Mouse (Mus musculus) forebrain, embryonic 14.5 days (tissue): ENCODE measurements at regions not wholly inside any gene's neighbourhood (a gene's known extent, or its start where the extent isn't known, plus 50 kb on each side); places are given as distances from the start of the nearest gene placed in this dataset.
A peak's percentile ranks its signal among the peaks of the same experiment; 100 is the strongest.
"Not testable (repeated sequence)": the region's sequence is repeated elsewhere in the genome, so short reads cannot be mapped to it uniquely, and the experiment has no call there.

Source experiments
- ATAC-seq: fragments of 200-750 bp; cut with Nextera tagmentation; 2 replicates; pipeline ENCODE4 v1.8.0; 2017; ENCODE audit warnings: mild to moderate bottlenecking, moderate library complexity
- DNase-seq: peaks from one replicate; pipeline ENCODE4 v3.0.0-alpha.2; 2015; ENCODE audit warnings: low spot score
- H3K27ac ChIP-seq: fragments of 300-500 bp; sonication (generic); 2 replicates; pipeline ENCODE4 v1.5.1; 2014; ENCODE audit warnings: low read depth, mild to moderate bottlenecking, control low read depth, low read length, moderate library complexity
- H3K27me3 ChIP-seq: fragments of 300-500 bp; sonication (generic); replicated peaks from 2 replicates; pipeline ENCODE4 v1.6.1; 2014; ENCODE audit warnings: low read length, control low read depth, mixed read lengths; ENCODE audit not compliant: control insufficient read depth, insufficient read depth
- H3K36me3 ChIP-seq: fragments of 300-500 bp; sonication (generic); 2 replicates; pipeline ENCODE4 v1.6.1; 2014; ENCODE audit warnings: low read length, control low read depth; ENCODE audit not compliant: control insufficient read depth, insufficient read depth
- H3K4me1 ChIP-seq: fragments of 300-500 bp; sonication (generic); 2 replicates; pipeline ENCODE4 v1.6.1; 2014; ENCODE audit warnings: antibody characterized with exemption, low read length, control low read depth; ENCODE audit not compliant: control insufficient read depth, insufficient read depth
- H3K4me2 ChIP-seq: fragments of 300-500 bp; sonication (generic); 2 replicates; pipeline ENCODE4 v1.6.1; 2014; ENCODE audit warnings: mild to moderate bottlenecking, control low read depth, low read length
- H3K4me3 ChIP-seq: fragments of 300-500 bp; sonication (generic); 2 replicates; pipeline ENCODE4 v1.5.1; 2014; ENCODE audit warnings: low read depth, low read length, control low read depth
- H3K9ac ChIP-seq: fragments of 300-500 bp; sonication (generic); 2 replicates; pipeline ENCODE4 v1.6.1; 2014; ENCODE audit warnings: mild to moderate bottlenecking, low read length, control low read depth, moderate library complexity
- H3K9me3 ChIP-seq: fragments of 300-500 bp; sonication (generic); replicated peaks from 2 replicates; pipeline ENCODE4 v1.6.1; 2016; ENCODE audit warnings: low read length, control low read depth, mixed read lengths; ENCODE audit not compliant: control insufficient read depth
- WGBS: fragments of 180-500 bp; shearing (Covaris S2); extraction: QIAGEN DNeasy Blood & Tissue Kit; methylation state at CpG from one replicate; pipeline ENCODE4 v1.1.7; 2014; 5-methylcytosine and 5-hydroxymethylcytosine counted together

DNA sequence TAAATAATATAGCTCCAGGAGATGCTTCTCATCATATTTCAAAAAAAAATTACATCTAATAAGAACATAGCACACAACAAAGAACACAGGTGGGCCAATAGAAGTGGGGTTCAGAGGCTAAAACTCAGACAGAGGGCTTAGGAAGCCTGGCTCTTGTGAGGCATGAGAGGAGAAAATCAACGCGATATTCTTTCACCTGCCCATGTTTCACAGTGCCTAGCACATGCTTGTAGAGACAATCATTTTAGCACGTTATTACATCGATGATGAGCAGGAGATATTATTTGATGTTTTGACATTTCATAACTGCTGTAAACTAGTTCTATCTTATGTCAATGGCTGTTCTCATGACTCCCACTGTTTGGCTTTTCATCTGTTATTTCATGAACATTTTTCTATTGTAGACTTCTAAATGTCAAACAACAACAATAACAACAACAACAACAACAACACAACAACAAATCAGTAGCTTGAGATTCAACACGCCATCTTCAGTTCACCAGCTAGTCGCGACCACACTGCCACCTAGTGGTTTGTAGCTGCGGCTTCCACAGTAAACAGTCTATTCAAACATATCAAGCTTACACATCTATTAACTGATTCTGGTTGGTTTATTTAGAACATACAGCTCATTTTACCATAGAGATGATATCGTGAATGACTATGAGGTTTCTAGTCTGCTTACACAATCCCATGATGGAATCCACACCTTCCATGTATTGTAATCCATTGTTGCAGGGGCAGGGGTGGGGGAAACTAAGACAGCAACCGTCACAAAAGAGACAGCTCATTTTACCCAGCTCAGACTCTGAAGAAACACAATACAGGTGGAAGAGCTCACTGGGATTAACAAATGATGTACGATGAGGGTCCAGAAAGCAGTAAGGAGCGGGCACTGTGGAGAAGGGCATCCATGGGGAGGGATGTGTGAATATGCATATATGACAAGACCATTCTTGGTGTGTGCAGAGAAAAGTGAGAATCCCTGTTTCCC, 60.5 kb upstream of the Tmem200a start:
- Histone ChIP-seq H3K36me3 (no peaks in the 10 kb centered on the region), H3K4me2 (no peak overlapping the region)
- WGBS = 31% methylated on average over 12 of the region's 12 CpGs

DNA sequence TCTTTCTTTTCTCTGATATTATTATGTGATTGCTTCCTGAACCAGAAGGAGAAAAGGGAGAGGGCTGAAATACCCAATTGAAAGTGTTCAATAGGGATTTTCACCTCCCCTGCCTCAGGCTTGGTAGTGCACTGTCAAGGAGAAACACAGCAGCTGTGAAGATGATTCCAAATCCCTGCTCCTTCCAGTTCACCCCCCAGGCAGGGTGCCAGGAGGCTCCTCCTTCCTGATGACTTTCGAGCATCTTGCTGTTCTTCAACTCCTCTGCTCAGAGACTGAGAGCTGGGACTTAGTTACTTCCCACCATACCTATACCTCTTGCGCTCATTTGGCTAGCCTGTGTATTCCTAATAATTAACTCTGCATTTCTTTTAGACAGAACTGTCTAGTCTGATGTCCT, 73.7 kb upstream of the Tmem200a start:
- no peak for DNase-seq
- Histone ChIP-seq H3K4me2 (no peak overlapping the region), H3K27ac (no peak overlapping the region), H3K27me3 (no peaks in the 10 kb centered on the region), H3K36me3 (no peaks in the 10 kb centered on the region), H3K9me3 (no peaks in the 10 kb centered on the region), H3K4me1 (no peaks in the 10 kb centered on the region), H3K9ac (no peak overlapping the region), H3K4me3 (no peak overlapping the region)
- 69% methylated on average over 2 of the region's 2 CpGs for WGBS
- ATAC-seq = no peak

More for the DNA sequence above, 60.5 kb upstream of the Tmem200a start:
- Histone ChIP-seq H3K4me1 (no peaks in the 10 kb centered on the region), H3K9ac (no peak overlapping the region), H3K27me3 (no peaks in the 10 kb centered on the region), H3K27ac (no peak overlapping the region), H3K4me3 (no peak overlapping the region), H3K9me3 (no peaks in the 10 kb centered on the region)
- ATAC-seq (peak; percentile 92), DNase-seq (peak; percentile 76)

DNA sequence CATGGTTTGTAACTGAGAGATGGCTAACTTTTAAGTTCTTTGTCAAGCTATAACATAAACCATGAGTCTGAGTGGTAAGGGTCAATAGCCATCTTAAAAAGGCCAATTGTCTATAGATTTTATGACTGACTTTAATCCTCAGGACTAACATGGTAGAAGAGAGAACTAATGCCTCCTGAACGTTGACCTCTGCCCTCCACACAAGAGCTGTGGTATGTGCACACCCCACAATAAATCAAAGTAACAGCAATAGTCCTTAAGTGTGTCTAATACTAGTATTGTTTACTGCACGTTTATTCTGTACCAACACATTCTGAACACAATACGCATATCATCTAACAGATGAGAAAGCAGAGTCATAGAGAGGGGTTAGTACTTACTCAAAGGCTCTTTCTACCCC, 70.7 kb upstream of the Samd3 start:
- Histone ChIP-seq H3K4me3 (no peak overlapping the region), H3K36me3 (no peaks in the 10 kb centered on the region), H3K27me3 (no peaks in the 10 kb centered on the region), H3K4me2 (no peak overlapping the region), H3K9ac (no peak overlapping the region), H3K4me1 (no peaks in the 10 kb centered on the region), H3K9me3 (no peaks in the 10 kb centered on the region), H3K27ac (no peak overlapping the region)
- DNase-seq (no peak), ATAC-seq (no peak)
- 38% methylated on average over 3 of the region's 3 CpGs for WGBS

DNA sequence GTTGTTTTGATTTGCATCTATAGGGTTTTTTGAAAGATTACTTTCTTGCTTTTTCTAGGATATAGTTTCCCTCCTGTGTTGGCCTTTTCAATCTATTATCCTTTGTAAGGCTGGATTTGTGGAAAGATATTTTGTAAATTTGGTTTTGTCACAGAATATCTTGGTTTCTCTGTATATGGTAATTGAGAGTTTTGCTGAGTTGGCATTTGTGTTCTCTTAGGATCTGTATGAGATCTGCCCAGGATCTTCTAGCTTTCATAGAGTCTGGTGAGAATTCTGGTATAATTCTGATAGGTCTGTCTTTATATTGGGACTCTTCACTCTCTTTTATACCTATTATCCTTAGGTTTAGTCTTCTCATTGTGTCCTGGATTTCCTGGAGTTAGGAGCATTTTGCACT, 68.4 kb upstream of the Samd3 start:
- H3K9me3 ChIP-seq, DNase-seq, H3K27ac ChIP-seq, H3K27me3 ChIP-seq, H3K4me2 ChIP-seq, H3K4me3 ChIP-seq, H3K4me1 ChIP-seq, H3K9ac ChIP-seq, ATAC-seq, H3K36me3 ChIP-seq: not testable (repeated sequence)

DNA sequence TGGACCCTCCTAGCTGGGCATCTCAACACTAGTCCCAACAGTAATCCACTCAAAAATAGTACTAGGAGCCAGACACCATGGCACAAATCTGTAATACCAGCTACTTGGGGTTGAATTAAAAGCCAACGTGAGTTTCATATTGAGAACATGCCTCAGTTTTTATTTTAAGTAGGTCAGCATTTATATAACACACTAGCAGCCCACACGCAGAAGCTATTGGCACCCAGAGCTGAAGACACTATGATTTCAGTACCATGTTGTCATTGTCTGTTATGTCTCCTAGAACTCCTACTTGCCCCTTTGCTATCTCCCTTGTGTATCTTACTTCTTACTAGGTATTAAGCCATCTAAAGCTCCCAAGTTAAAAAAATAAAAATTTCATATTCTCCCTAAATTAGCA, 65.0 kb upstream of the Samd3 start:
- DNase-seq = no peak

DNA sequence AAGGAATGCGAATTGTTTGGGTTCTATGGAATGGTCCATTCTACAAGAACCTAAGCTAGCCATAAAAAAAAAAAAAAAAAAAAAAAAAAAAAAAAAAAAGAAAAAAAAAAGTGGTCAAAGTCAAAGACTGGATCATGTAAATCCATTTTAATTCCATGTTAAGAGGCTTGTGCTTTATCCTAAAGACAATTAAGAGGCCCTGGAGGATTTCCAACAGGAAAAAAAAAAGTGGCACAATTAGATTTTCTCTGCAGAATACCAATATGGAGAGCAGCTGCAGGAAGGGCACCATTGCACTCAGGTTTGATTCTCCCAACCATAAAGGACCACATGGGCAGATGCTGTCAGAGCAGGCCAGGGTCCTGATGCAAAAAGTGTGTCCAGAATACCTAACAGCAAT, 51.9 kb upstream of the Samd3 start:
- Histone ChIP-seq H3K4me3 (no peak overlapping the region), H3K36me3 (no peaks in the 10 kb centered on the region), H3K27ac (no peak overlapping the region), H3K27me3 (no peaks in the 10 kb centered on the region), H3K9me3 (no peaks in the 10 kb centered on the region), H3K4me1 (no peaks in the 10 kb centered on the region), H3K4me2 (no peak overlapping the region), H3K9ac (no peak overlapping the region)
- WGBS = 86% methylated on average over 1 of the region's 1 CpGs
- DNase-seq (peak; percentile 40), ATAC-seq (no peak)

More for the DNA sequence above, 65.0 kb upstream of the Samd3 start:
- no peaks in the 10 kb centered on the region for H3K36me3 ChIP-seq
- H3K4me3 ChIP-seq = no peak overlapping the region
- H3K27me3 ChIP-seq = no peaks in the 10 kb centered on the region
- no peak for ATAC-seq
- H3K4me1 ChIP-seq = no peaks in the 10 kb centered on the region
- H3K9ac ChIP-seq = no peak overlapping the region
- H3K27ac ChIP-seq = no peak overlapping the region
- H3K4me2 ChIP-seq = no peak overlapping the region
- 78% methylated on average over 2 of the region's 2 CpGs for WGBS
- no peaks in the 10 kb centered on the region for H3K9me3 ChIP-seq

DNA sequence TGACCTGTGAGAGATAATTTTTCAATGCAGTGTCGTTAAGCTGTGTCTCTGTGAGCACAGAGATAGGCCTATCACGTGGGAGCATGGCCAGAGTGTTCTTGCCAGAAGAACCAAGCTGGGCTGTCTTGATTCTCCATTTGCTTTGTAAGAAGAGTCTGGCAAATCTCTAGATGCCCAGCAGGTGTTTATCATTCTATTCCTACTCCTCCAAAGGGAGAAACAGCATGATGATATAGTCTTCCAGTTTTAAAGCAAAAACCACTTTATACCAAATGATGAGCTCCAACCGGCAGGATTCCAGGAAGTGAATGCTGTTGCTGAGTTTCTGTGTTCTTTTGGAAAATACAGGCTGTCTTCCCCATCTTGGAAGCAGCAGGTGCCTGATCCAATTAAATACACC, 51.2 kb upstream of the Samd3 start:
- no peaks in the 10 kb centered on the region for H3K9me3 ChIP-seq
- peak; percentile 35 for DNase-seq
- H3K27me3 ChIP-seq = no peaks in the 10 kb centered on the region
- no peaks in the 10 kb centered on the region for H3K4me1 ChIP-seq
- H3K36me3 ChIP-seq = no peaks in the 10 kb centered on the region
- H3K9ac ChIP-seq = no peak overlapping the region
- ATAC-seq = no peak
- 70% methylated on average over 3 of the region's 3 CpGs for WGBS
- H3K4me2 ChIP-seq = no peak overlapping the region
- no peak overlapping the region for H3K27ac ChIP-seq
- no peak overlapping the region for H3K4me3 ChIP-seq
